Mouse (Mus musculus) right cerebral cortex, postnatal 25 days (tissue): ENCODE measurements around the gene Cachd1.

Source experiments
- DNase-seq: peaks from one replicate; pipeline ENCODE4 v3.0.0; 2022

Gene Cachd1

DNA sequence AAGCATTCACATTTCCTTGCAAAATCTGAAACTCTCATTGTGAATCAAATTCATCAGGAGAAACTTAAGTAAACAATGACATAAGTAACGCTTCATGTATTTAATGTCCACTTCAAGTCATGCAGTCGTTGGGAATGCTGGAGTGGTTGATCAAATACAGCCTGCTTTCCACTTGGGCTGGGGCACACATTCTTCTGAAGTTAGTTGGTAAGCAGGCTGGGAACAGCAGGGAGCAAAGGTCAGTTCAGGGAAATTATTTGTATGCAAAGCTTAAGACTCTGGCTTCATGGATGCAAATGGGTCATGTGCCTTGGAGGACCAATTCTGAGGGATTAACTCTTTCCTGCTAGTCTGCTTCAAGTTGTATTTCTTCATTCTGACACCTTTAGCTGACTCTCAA is 16.7 kb downstream of the Cachd1 start:
- no peak for DNase-seq

DNA sequence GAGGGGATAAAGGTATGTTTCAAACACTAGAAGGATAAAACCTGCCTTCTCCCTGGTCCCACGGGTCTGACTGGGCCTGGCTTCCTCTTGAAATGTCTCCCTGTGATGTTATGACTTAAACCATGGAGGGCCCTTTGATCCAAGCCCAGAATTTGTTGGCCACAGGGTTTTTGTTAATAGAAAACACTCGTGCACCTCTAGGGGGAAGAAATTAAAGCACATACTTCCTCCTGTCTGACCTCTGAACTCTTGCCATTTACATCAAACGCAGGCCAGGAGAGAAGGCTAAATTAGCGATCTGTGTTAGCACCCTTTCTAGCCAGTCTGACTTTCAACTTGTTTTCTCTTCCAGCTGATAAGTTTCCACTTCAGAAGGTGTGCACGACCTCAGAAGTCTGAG is 19.0 kb downstream of the Cachd1 start:
- no peak for DNase-seq

DNA sequence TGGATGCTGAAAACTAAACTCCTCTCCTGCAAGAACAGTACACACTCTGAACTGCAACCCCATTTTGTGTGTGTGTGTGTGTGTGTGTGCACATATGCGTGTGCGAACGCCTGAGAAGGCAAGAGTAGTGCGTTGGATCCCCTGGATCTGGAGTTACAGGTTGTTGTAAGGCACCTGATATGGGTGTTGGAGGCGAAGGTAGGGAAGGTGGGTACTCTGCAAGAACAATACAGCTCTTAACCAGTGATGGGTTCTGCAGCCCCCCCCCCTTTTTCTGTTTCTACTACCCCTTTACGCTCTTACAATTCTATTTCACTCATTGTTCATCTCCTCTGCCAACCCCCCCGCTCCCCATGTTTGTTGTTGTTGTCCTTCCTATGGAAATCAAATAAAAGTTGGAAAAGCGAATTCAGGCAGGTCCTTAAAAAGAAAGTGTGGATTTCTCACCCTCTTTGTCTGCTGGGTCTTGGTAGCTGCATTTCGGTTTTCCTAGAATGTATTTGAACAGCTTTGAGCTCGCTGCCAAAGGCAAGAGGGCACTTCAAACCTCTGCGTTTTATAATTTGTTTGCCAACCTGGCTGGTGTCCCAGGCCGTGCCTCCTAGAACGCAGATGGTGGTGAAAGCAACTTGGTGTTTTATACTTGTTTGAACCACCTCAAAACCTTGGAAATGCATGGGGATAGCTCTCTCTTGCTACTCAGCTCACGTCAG is 24.4 kb downstream of the Cachd1 start:
- DNase-seq, result no peak

DNA sequence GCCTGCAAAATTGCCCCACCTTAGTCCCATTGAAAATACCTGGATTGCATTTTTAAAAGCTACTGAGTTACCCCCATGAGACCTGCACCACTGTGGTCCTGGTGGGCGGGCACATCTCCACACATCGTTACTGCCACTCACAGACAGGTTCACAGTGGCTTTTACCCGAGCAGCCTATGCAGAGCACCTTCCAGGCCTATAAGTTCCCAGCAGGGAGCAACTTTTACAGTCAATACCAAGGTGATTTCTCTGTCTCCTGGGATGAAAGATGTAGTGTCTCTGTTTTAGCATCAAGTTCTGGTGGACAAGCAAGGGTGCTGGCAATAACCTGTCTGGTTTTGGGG is 24.9 kb downstream of the Cachd1 start:
- DNase-seq, result no peak

DNA sequence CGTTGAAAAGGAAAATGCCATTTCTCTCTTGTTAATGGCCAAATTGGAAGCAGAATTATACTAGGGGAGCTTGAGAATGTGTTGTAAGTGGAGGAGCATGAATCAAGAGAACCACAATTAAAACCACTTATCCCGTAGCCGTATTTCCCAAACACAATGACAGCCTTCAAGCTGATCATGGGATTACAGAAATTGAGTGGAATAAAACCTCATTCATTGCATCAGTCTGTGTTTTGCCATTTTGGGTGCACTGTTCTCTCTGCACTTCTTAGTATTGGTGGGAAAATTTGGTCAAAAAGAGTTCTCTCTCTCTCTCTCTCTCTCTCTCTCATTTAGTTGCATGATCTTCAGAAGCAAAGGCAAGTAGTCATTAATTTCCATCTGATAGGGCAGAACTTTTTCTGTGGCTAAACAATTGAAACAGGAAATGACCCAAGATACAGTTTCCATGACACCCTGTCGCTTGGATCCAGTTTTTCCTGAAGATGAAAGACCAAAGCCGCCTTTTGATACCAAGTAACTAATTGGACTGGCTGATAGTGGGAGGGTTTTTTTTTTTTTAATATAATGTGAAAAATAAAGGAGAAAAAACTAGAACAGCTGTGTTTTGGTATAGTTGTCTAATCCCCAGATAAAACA is 34.7 kb downstream of the Cachd1 start:
- DNase-seq, result no peak

DNA sequence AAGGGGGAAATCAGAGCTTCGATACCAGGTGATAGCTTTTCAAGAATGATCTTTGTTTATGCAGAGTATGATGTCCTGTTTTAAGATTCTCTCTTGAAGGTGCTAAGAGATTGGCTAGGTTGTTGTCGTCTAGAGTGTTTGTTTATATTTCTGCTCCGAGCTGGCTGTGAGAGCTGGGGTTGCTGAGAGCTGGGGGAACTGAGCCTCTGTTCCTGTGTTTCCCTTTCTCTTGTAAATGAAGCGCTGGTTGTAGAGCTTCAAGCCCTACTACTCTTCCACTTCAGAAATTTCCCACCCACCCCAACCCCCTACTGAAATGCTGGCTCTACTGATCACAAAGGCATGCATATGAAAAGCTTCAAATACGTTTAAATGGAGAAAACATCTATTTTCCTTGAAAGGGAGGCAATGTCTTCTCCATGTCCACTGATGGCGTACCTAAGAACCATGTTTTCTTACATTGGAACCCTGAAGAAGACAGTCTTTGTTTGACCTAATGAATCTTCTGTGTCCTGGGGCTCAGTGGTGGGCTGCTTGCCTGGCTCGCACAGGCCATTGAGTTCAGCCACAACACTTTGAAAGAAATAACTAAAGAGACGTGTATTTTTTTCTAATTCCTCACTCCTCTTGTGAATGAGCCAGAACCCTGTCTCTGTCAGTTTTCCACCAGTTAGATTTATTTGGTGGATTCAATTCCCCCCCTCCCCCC is 35.5 kb downstream of the Cachd1 start:
- no peak for DNase-seq

DNA sequence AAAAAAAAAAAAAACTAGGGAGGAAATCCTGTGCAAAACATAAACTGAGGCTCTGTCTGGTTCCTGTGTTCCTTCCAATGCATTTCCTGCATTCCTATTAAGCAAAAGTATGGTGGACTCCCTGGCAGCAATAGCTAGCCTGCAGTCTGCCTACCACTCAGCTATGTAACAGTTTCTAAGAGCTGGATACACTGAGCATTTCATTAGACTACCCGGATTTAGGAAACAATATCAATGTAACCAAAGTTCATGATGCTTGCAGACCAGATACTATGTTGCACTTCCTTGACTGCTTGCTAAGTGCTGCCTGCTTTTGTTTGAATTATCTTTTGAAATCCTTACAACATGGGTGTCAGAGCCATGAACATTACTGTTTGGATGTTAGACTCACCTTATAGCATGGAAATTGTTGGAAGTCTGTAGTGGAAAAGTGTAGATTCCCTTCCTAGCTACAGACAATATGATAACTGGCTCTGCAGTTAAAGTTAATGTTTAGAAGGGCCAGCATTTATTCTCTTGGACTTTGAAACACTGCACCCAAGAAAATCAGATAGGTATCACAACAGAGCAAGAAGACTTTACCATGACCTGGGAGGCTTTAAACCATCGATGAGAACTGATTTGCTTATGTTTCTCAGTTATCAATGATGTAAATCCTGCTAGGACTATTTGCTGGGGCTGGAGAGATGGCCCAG is 37.4 kb downstream of the Cachd1 start:
- DNase-seq, result no peak

DNA sequence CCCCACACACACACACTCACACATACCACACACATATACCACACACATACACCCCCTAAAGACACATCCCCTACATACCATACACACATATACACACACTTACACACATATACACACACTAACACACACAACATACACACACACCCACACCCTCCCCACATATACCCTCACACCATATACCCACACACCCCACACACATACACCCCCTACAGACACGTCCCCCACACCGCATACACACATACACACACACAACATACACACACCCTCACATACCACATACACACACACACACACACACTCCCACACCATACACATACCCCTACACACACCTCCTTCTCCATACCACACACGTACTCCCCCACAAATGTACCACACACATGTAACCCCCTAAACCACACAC is 42.8 kb downstream of the Cachd1 start:
- no peak for DNase-seq

DNA sequence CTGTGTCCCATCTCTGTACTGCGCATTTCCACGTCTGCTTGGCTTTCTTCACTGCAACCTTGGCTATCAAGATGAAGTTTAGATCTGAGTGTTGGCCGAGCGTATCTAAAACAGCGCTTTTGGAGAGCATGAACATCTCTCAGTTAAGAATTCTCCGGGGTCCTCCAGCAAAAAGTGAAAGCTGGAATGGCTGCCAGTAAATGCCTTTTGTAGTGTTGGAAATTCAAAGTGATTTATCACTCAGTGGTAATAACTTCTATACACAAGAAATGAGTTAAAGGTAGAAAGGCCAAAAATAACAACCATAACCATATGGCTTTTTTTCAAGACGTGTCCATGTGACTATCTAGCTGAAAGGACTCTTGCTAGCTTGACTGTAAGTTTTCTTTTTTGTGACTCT is 46.1 kb downstream of the Cachd1 start:
- DNase-seq, result no peak

DNA sequence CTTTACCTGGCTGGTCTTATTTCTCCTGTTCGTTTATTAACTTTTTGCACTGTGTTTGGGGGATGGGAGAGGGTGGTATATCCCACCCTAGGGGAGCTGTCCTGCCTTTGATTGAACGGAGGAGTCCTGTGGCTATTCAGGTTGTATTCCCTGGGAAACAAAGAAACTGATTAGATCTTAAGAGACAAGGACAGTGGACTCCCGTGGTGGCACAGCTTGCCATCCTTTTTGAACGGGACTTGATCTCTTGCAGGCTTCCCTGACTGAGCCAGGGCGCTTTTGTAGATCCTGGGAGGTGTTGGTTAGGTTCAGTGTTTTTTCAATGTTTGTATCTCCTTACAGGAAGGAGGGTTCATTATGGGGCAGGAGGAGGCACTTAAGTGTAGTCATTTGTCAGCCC is 50.9 kb downstream of the Cachd1 start:
- DNase-seq, result no peak

DNA sequence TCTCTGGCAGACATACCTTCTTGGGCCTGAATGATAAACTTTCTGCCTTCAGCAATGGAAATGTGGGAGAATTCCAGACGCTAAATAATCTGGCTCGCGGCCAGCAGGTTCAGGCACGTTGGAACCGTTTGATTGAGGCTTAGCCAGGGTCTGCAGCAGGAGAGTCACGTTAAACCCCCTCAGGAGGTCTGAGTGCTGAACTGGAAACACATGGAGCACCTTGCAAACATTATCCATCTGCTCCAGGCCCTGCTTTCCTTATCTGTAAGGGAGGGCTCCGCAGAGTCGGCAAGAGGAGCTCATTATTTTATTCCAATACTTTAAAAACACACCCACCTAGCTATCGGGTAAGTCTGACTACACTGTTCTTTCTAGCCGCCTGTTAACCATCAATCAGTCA is 52.3 kb downstream of the Cachd1 start:
- DNase-seq, result no peak

DNA sequence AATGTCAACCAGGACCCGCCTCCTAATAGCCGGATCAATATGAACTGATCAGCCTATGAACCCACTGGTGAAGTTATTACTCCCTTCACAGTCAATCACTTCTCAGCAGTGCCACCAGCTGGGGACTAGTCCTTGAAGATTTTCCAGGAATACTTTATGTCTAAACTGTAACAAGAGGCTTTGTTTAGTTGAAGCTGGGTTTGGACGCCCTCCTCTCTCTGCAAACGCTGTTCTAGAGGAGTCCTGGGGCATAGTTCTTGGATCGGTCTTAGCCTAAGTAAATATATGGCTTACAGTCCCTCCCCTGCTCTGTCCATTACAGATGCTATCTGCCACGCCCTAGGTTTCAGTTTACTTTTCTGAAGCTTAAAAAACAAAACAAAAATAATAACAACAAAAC is 60.7 kb downstream of the Cachd1 start:
- no peak for DNase-seq

DNA sequence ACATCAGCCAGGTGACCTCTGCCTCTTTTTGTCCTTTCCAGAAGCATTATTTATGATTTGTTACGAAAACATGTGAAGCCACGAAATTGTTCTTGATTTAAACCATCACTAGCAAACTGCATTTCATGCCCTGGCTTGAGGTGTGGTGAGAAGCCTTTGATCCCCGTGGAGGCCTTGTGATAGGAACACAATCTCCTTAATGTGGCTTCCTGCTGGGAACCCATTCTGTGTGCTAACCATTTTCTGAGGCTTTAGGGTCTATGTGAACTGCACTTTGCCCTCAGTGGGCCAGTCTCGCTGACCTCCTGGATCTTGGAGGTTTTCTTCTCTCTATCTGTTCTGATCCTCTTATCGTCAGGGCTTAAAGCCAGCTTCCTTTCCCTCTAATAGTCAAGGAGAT is 66.2 kb downstream of the Cachd1 start:
- DNase-seq, result no peak

DNA sequence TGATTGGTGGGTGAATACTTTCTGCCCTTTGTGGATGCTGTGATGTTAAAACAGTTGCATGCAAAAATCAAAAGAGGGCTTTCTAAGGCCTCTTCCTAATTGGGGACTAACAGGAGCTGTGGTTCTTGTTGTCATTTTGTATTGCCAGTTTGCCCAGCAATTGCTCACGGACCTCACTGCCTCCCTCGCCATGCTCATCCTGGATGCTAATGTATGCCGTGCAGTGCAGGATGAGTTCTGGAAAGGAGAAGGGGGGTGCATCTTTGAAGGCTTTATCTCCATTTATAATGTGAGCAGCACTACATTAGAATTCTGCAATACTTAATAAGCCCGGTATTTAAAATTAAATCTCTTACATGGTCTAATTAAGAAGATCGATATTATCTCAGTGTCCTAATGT is 66.6 kb downstream of the Cachd1 start:
- DNase-seq, result no peak

DNA sequence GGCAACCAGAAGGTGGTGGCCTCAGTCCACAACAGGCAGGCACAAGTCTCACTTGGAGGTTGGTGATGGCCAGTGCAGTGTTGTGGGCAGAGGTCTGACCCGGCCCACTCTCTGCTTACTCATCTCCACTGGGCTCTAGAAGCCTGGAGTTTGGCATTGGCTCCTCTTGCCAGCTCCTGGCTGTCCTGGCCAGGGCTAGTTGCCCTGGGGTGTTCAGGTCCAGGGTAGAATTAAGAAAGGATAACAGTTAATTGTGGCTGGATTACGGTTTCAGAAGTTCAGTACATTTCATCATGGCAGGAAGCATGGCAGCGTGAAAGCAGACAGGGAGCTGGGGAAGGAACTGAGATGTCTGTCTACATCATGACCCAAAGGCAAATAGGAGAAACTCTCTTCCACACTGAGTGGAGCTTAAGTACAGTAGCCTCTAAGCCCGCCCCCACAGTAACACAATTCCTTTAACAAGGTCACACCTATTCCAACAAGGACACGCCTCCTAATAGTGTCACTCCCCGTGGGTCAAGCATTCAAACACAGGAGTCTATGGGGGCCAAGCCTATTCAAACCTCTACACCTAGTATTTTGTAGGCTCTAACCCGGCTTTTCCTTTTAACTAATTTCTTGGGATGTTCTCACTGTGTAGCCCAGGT is 74.5 kb downstream of the Cachd1 start:
- no peak for DNase-seq

DNA sequence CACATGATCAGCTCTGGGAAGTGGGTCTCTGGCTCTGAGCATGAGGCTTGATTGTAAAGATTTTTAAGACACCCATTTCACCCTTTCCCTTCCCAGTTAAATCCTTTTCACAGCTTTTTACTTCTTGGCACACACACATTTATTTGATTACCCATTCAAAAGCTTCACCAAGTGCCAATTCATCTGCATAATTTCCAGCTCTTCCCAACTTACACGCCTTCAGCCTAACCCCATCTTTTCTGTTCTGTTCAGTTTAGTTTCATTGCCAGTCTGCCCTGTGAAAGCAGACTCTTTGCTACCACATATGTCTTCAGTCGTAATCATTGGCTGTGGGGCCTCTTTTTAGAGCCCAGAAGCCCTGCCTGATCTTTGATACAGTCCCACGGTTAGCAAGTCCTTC is 76.0 kb downstream of the Cachd1 start:
- no peak for DNase-seq

DNA sequence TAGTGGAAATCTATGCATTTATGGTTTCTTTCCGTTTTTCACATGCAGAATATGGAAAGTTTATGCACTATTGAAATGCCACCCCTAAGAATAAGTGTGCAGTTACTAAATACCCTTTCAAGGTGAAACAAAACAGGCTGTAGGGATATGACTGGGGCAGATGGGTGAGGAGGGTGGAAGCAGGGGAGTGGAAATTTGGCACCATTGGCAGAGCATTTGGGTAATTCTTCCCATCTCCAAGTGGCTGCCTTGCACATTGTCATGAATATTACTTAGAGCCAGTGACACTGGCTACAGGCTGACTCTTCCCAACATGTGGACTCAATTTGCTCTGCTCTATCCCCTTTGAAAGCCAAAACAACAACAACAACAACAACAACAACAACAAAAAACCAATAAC is 77.0 kb downstream of the Cachd1 start:
- no peak for DNase-seq

DNA sequence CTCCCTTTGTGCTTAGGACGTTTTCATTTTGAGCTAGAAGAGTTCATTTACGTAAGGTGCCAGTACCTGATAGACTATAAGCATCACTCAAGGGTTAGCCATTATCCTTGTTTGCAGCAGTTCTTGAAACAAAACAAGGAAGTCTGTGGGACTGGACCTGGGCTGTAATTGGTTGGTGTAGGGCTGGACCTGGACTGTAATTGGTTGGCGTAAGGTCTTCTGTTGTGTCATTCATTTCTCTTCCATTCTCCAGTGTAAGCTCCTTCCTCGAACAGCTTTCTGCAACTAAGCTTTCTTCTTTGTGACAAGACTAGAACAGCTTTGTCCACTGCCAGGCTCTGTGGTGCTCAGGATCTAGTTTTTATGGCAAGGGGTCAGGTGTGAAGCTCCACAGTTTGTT is 78.9 kb downstream of the Cachd1 start:
- no peak for DNase-seq

DNA sequence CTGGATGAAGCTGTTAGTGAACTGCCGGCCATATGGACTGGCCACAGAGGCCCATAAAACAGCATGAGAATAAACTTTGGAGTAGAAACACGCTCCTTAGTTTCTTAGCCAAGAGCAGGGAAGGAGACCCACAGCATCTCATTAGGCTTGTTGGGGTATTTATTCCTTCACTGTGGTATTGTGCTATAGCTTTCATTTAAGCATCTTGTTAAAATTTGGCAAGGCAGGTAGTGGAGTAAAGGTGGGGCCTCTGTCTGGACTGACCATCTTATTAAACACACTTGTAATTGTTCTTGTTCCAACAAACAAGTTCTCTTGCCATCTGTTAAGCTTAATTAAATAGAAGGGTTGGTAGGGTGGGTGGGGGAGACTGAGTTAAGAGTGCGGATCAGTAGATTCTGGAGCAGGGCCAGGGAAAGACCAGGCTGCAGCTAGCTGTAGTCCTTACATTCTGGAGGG is 81.0 kb downstream of the Cachd1 start:
- no peak for DNase-seq

DNA sequence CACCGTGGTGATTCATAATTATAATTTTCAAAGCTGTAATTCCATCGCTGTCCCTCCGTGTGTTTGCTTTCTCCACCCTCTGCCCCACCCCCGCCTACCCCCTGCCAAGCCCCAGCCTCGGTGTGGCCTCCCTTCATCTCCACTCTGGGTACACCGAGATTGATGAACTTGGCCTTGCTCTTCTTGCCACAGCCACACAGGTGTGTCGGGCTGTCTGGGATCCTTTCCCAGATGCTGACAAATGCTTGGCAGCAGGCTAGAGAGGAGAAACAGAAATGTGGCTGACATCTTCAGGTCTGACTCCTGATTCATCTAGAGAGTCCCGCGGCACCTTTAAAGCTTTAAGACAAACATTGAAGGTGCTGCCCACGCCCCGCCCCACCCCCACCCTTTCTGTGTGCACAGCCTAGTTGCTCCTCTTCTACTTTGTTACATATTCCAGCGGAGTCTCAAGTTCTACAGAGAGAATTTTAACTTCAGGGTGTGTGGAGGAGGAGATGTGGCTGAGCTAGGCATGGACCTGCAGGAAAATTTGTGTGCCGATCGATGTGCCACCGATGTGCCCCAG is 87.5 kb downstream of the Cachd1 start:
- DNase-seq, result peak; percentile 7

DNA sequence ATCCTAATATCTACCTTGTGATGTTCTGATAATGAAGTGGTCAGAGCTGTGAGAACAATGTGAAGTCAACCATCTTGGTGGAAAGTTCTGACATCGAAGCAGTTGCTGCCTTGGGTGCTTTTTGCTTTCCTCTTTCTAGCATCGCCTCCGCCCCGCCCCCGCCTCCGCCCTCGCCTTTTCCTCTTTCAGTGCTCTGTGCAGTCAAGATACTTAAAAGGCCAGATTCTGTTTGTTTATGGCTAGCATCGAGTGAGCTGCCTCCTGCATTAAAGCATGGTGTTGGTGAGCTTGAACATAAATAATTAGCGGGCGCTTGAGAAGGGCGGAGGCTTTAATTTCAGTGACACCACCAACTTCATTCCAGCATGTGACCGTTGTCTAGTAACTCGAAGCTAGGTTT is 88.9 kb downstream of the Cachd1 start:
- DNase-seq, result no peak

DNA sequence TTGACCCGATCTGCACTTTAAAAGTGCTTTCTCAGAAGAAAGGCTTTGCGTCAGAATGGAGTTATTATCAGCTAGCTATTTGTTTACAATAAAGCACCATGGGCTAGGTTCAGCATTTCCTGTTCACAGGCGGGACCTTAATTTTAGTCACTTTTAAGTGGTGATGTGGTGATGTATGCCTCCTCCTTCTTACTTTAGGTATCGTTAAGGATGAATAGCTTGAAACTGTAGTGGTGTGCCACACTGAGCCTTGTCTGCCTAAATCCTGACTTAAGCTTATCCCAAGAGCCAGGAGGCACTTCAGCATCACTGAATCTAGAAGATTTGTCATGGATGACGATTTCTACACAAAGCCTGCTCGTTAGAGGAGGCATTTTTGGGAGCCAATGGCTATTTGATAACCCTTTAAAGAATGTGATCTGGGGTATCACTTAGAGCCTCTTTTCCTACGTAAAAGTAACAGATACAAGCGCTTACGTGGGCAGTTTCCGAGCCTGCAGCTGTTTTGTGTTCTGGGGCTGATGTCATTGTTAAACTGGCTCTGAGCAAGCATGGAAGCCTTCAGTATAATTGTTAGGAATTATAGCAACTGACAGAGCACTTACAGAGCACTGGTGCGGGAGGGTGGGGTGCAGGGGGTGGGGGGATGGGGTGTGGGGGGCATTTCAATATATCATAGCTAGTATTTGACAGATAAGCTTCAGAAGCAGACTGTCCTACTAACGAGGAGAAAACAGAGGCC is 89.7 kb downstream of the Cachd1 start:
- DNase-seq, result no peak
